Mouse (Mus musculus): ENCODE results near the gene Cipc. TPM values are rescaled to one million over a fixed set of nuclear protein-coding genes. Genes with fewer than 3 reads are reported as not detected.

Cipc gene
- 25.9 and 27.6 TPM in 2 replicates for polyA plus RNA-seq (2015; fragmentation: Nextera tagmentation; extraction: Ambion mirVana)

GRCm38 (mm10) chr12:86946862-86947574 lies at the start of gene Cipc:
Cipc (plus strand) TSS chr12:86947043.

GRCm38 (mm10) chr12:86989890-86990754 lies 43.3 kb downstream of the Cipc start, which contains the start of gene Zdhhc22:
Zdhhc22 (minus strand) TSS chr12:86990430.

Other genes starting within 250 kb of the Cipc start
- 8.5 and 9.8 TPM in 2 replicates for gene Angel1, start 220.6 kb upstream of the Cipc start, polyA plus RNA-seq (2015; fragmentation: Nextera tagmentation; extraction: Ambion mirVana)
- gene Lrrc74a, start 212.7 kb upstream of the Cipc start, polyA plus RNA-seq (2015; fragmentation: Nextera tagmentation; extraction: Ambion mirVana), result not detected in 2 replicates
- gene Irf2bpl, start 62.2 kb upstream of the Cipc start, polyA plus RNA-seq (2015; fragmentation: Nextera tagmentation; extraction: Ambion mirVana), result 58.3 and 60.4 TPM in 2 replicates
- 21.8 and 22.2 TPM in 2 replicates for gene Zdhhc22, start 43.4 kb downstream of the Cipc start, polyA plus RNA-seq (2015; fragmentation: Nextera tagmentation; extraction: Ambion mirVana)
- gene Tmem63c, start 74.3 kb downstream of the Cipc start, polyA plus RNA-seq (2015; fragmentation: Nextera tagmentation; extraction: Ambion mirVana), result 7.5 and 11.2 TPM in 2 replicates
- 10.1 and 11.1 TPM in 2 replicates for gene Ngb, start 155.5 kb downstream of the Cipc start, polyA plus RNA-seq (2015; fragmentation: Nextera tagmentation; extraction: Ambion mirVana)
- gene Gstz1, start 200.1 kb downstream of the Cipc start, polyA plus RNA-seq (2015; fragmentation: Nextera tagmentation; extraction: Ambion mirVana), result 41.1 and 42.6 TPM in 2 replicates
- gene Pomt2, start 200.9 kb downstream of the Cipc start, polyA plus RNA-seq (2015; fragmentation: Nextera tagmentation; extraction: Ambion mirVana), result 11.7 and 12.4 TPM in 2 replicates

Measured in neural tube, postnatal 0 days (tissue).